ENCODE assay signal across 8 mouse cellular contexts in genomic region chr6:28949269-28949668, GRCm38 (mm10).
DNase-seq lines count a peak whose midpoint lies in the region; TF ChIP-seq lines count a peak whose summit lies in the region.

No protein-coding gene starts in this region.

- DNase-seq in B cell, adult 2 months: peak; percentile 74 to 75
- DNase-seq in T-cell, adult 2 months (ENCODE audit: low spot score): peak; percentile 42
- peak; percentile 87 to 92 for DNase-seq in cerebellum, postnatal 25 days
- peak; percentile 81 for DNase-seq in gastrocnemius, postnatal 10 days
- DNase-seq in kidney, postnatal 36 days: peak; percentile 59 to 88
- peak; percentile 79 for DNase-seq in lung, adult 2 months
- peak; percentile 43 for DNase-seq in retina, postnatal 7 days (ENCODE audit: low read depth, low spot score)
- peak; percentile 52 for DNase-seq in urinary bladder, adult 2 months (ENCODE audit: low spot score)

- no peak overlapping the region for H3K4me3 ChIP-seq in lung, adult 2 months (replicated peaks; ENCODE audit: extremely low read depth, low read depth, low read length)

- WGBS in lung, adult 2 months: 19% methylated on average over 12 of the region's 12 CpGs

- TF ChIP-seq CTCF in lung, adult 2 months (IDR thresholded peaks at IDR 0.05; ENCODE audit: insufficient read depth, low read length): peak; percentile 77

- TF ChIP-seq POLR2A in lung, adult 2 months (IDR thresholded peaks at IDR 0.05; ENCODE audit: borderline replicate concordance, extremely low read depth, low read depth, low read length): no peak

- H3K4me1 ChIP-seq in lung, adult 2 months (ENCODE audit: control insufficient read depth, insufficient read depth, low read length): no peaks in the 10 kb centered on the region
